Mouse (Mus musculus) olfactory bulb, adult 2 months (tissue): ENCODE results near the gene Erv3. TPM values are rescaled to one million over a fixed set of nuclear protein-coding genes. Genes with fewer than 3 reads are reported as not detected.

ENCODE experiments used
- H3K27ac ChIP-seq: fragments of 200-500 bp; 2 replicates; pipeline ENCODE4 v1.5.1; 2012; ENCODE audit warnings: low read depth, low read length; ENCODE audit not compliant: insufficient read depth
- H3K4me1 ChIP-seq: fragments of 200-500 bp; 2 replicates; pipeline ENCODE4 v1.6.1; 2012; ENCODE audit warnings: low read length; ENCODE audit not compliant: control insufficient read depth, insufficient read depth
- H3K4me3 ChIP-seq: fragments of 200-500 bp; 2 replicates; pipeline ENCODE4 v1.5.1; 2012; ENCODE audit warnings: mild to moderate bottlenecking, low read depth, low read length, moderate library complexity; ENCODE audit not compliant: insufficient read depth
- CTCF ChIP-seq: fragments of 200-500 bp; IDR thresholded peaks from 2 replicates; pipeline ENCODE4 v1.5.1; 2012; ENCODE audit warnings: low read depth, mild to moderate bottlenecking, low read length, moderate library complexity; ENCODE audit not compliant: insufficient read depth
- POLR2A ChIP-seq: fragments of 200-500 bp; IDR thresholded peaks from 2 replicates; pipeline ENCODE4 v1.6.1; 2012; ENCODE audit warnings: mild to moderate bottlenecking, low read depth, low read length, moderate library complexity; ENCODE audit not compliant: insufficient read depth
- WGBS: fragments of 180-500 bp; shearing (Covaris S2); methylation state at CpG from one replicate; pipeline ENCODE4 v1.1.7; 2018; 5-methylcytosine and 5-hydroxymethylcytosine counted together
- polyA plus RNA-seq: library from polyadenylated mRNA; stranded (reverse); fragments of >200 nt; gene quantifications from 2 replicates; pipeline ENCODE4 v1.2.4, GENCODE M21; 2012; ENCODE audit warnings: low replicate concordance; ENCODE audit not compliant: missing spikeins, insufficient read depth, insufficient read length

Erv3 gene
- polyA plus RNA-seq, 1 experiment, result not detected

GRCm38 (mm10) chr2:131873376-131873775, 13.8 kb upstream of the Erv3 start:
- WGBS, result 85% methylated on average over 1 of the region's 1 CpGs

DNA sequence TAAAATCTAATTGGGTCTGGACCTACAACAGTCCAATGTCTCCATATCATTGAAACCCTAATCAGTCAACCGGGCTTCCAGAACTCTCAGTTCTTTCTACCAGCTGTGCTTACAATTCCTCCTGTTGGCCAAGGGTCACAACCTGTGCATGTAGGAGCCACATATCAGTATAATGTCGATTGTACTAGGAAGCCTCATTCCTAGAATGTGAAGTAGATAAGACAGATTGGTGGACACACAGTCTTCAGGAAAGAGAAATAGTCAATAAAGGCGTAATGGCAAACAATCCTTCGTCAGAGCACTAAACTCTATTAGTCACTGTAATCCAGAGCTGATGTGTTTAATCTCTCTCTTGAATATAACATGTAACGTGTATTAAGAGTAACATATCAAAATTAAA, 9.4 kb upstream of the Erv3 start:
- TF ChIP-seq POLR2A (no peak), CTCF (no peak)
- 95% methylated on average over 5 of the region's 5 CpGs for WGBS
- Histone ChIP-seq H3K27ac (no peak overlapping the region), H3K4me3 (no peak overlapping the region), H3K4me1 (no peaks in the 10 kb centered on the region)

More at GRCm38 (mm10) chr2:131873376-131873775, 13.8 kb upstream of the Erv3 start:
- TF ChIP-seq POLR2A (no peak), CTCF (no peak)
- no peak overlapping the region for H3K4me3 ChIP-seq
- H3K4me1 ChIP-seq, result no peaks in the 10 kb centered on the region
- no peak overlapping the region for H3K27ac ChIP-seq

DNA sequence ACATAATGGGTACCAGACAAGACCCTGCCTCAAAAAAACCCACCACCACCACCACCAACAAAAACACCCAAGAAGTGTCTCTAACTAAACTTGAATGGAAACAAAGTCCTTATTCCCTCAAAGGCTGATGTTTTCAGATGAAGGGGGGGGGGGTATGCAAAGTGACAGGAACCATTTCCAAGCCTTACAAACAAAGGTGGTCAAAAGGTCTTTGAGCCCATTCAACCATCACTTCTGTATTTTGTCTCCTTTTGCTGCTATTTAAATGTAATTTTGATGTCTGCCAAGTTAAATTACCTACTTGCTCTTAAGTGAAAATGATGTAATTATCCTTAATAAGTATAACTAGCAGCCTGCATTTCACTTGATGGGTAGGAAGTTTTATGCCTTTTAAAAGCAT, 7.1 kb upstream of the Erv3 start:
- Histone ChIP-seq H3K4me3 (no peak overlapping the region), H3K4me1 (peaks cover 7% of the 10 kb centered on the region), H3K27ac (no peak overlapping the region)
- TF ChIP-seq CTCF, result no peak
- TF ChIP-seq POLR2A, result no peak

DNA sequence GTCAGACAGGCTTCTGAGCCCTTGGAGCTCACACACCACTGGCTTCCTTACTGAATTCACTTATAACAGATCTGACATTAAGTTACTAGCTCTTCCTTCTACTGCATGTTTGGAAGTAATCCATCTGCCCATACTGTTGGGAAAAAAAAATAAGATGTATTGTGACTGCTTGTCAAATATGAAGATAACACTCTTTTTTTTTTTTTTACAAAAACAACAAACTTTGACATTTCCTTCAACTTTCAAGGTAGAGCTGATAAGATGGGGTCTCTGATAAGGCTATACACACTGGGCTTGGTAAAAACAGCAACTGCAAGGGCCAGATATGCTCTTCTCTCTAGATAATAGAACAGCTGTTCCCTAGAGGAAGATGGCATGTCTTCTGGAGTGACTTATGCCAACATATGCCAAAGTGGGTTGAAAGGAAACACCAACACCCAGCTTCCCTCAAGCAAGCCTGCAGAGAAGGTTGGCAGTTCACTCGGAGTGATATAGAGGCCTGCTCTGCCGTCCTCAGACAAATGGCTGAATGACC, 4.8 kb upstream of the Erv3 start:
- no peak overlapping the region for H3K27ac ChIP-seq
- no peak overlapping the region for H3K4me3 ChIP-seq
- WGBS, result 86% methylated on average over 2 of the region's 2 CpGs
- peaks cover 7% of the 10 kb centered on the region for H3K4me1 ChIP-seq
- TF ChIP-seq POLR2A (no peak), CTCF (no peak)

GRCm38 (mm10) chr2:131863472-131863871, 3.9 kb upstream of the Erv3 start:
- TF ChIP-seq POLR2A (no peak), CTCF (no peak)
- 56% methylated on average over 3 of the region's 3 CpGs for whole genome bisulfite sequencing
- Histone ChIP-seq H3K27ac (no peak overlapping the region), H3K4me3 (no peak overlapping the region), H3K4me1 (peaks cover 8% of the 10 kb centered on the region)

GRCm38 (mm10) chr2:131862617-131863275, 3.2 kb upstream of the Erv3 start:
- WGBS, result 37% methylated on average over 3 of the region's 3 CpGs
- H3K27ac ChIP-seq, result 0 out of 2 replicates have a peak overlapping the region, but pooled peaks have one; percentile 13
- TF ChIP-seq CTCF (no peak), POLR2A (no peak)
- peaks cover 10% of the 10 kb centered on the region for H3K4me1 ChIP-seq
- H3K4me3 ChIP-seq, result no peak overlapping the region

- Histone ChIP-seq H3K4me3 (no peak overlapping the region), H3K4me1 (peaks cover 13% of the 10 kb centered on the region), H3K27ac (no peak overlapping the region)
- TF ChIP-seq CTCF, result no peak
- TF ChIP-seq POLR2A, result no peak
Observed at GRCm38 (mm10) chr2:131857838-131858237, 1.7 kb downstream of the Erv3 start.

- H3K27ac ChIP-seq, result no peak overlapping the region
- H3K4me1 ChIP-seq, result peaks cover 6% of the 10 kb centered on the region
- no peak overlapping the region for H3K4me3 ChIP-seq
- WGBS, result 77% methylated on average over 4 of the region's 4 CpGs
- TF ChIP-seq CTCF (no peak), POLR2A (no peak)
Observed at GRCm38 (mm10) chr2:131853719-131854118, 5.8 kb downstream of the Erv3 start.

DNA sequence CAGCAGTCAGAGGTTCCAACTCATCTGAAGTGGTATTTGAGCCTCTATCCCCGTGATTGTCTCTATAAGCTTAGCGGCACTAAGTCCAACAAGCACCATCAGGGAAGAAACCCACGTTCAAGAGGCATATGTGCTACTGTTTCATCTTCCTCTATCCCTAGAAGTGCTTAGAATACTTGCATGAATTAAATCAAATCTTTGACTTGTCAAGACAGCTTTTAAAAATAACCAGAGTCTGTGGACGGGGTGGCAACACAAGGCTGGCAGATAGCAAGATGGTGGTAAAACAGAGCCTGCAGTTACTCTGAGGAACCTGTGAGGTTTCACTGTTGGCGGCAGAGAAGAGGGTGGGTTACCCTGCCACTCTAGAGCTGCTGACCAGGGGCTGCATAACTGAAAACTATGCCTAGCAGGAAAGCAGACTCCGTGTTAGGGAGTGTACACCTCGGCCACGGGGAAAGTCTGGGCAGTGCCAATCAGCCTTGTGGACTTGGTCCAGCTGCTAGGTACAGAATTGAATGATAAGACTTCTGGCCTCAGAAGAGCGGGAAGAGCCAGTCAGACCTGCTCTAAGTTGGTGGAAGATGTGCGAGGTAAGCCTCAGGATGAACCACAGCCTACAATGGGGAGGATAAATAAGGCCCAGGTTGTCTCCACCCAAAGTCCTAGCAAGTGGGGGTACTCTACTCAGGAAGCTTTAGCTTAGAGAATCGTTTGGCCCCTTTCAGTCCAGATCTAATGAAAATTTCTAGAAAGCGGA, 8.0 kb downstream of the Erv3 start:
- 90% methylated on average over 12 of the region's 12 CpGs for WGBS
- no peak overlapping the region for H3K4me3 ChIP-seq
- no peak for TF ChIP-seq CTCF
- TF ChIP-seq POLR2A, result no peak
- peaks cover 9% of the 10 kb centered on the region for H3K4me1 ChIP-seq
- no peak overlapping the region for H3K27ac ChIP-seq
